Mouse (Mus musculus): ENCODE results near the gene Csnk2b. TPM values are rescaled to one million over a fixed set of nuclear protein-coding genes. Genes with fewer than 3 reads are reported as not detected.

The Csnk2b gene
- polyA plus RNA-seq, 1 experiment from 2014 or later: 224 TPM

DNA sequence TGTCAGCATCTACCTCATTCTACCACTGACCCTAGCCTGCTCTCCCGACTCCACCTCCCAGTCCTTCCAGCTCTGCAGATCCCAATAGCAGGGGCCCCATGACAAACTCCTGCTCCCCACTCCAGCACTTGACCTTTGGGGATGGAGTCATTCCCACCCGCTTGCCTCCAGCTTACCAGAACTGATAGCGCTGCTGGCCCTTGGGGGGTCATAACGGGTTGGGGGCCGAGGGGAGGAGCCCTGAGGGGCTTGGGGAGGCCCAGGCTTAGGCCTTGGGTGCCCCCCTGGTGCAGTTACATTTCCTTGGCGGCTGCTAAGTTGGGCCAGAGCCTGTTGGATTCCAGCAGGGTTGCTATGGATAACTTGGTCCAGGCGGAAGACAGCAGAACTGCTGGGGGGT is 32.8 kb upstream of the Csnk2b start:
- WGBS: 74% methylated on average over 7 of the region's 7 CpGs
- Histone ChIP-seq H3K36me3 (ENCODE audit: control insufficient read depth, insufficient read depth) (peaks cover 98% of the 10 kb centered on the region), H3K4me2 (ENCODE audit: low read depth, low read length) (no peak overlapping the region), H3K4me1 (ENCODE audit: control insufficient read depth, insufficient read depth, low read length) (no peaks in the 10 kb centered on the region), H3K9ac (ENCODE audit: low read length) (no peak overlapping the region), H3K4me3 (ENCODE audit: low read length) (no peak overlapping the region), H3K27me3 (ENCODE audit: control insufficient read depth, insufficient read depth, low read length) (no peaks in the 10 kb centered on the region), H3K9me3 (replicated peaks; ENCODE audit: control insufficient read depth, low read length) (no peaks in the 10 kb centered on the region), H3K27ac (ENCODE audit: low read length) (no peak overlapping the region)
- ATAC-seq (replicated peaks; ENCODE audit: extremely low read depth, insufficient read depth, low FRiP score): no peak

DNA sequence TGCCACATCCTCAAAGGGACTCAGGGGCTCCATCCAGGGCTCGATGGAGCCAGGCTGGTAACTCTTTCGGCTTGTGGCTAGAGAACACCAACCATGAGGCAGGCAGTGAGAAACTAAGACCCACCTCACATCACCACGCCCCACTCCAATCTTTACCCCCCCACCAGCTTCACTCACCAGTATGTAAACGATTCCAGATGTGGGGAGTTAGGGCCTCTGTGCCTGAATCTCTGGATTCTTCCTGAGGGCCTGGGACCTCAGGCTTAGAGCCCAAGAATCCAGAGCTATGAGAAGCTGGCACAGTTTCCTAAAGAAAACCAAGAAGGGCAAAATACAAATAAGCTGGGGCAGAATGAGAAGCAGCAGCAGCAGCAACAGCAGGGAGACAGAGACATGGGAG is 32.1 kb upstream of the Csnk2b start:
- Histone ChIP-seq H3K9ac (ENCODE audit: low read length) (no peak overlapping the region), H3K27me3 (ENCODE audit: control insufficient read depth, insufficient read depth, low read length) (no peaks in the 10 kb centered on the region), H3K4me1 (ENCODE audit: control insufficient read depth, insufficient read depth, low read length) (no peaks in the 10 kb centered on the region), H3K4me3 (ENCODE audit: low read length) (no peak overlapping the region), H3K4me2 (ENCODE audit: low read depth, low read length) (no peak overlapping the region), H3K27ac (ENCODE audit: low read length) (no peak overlapping the region), H3K9me3 (replicated peaks; ENCODE audit: control insufficient read depth, low read length) (no peaks in the 10 kb centered on the region), H3K36me3 (ENCODE audit: control insufficient read depth, insufficient read depth) (peaks cover 98% of the 10 kb centered on the region)
- 87% methylated on average over 4 of the region's 4 CpGs for WGBS
- no peak for ATAC-seq (replicated peaks; ENCODE audit: extremely low read depth, insufficient read depth, low FRiP score)

DNA sequence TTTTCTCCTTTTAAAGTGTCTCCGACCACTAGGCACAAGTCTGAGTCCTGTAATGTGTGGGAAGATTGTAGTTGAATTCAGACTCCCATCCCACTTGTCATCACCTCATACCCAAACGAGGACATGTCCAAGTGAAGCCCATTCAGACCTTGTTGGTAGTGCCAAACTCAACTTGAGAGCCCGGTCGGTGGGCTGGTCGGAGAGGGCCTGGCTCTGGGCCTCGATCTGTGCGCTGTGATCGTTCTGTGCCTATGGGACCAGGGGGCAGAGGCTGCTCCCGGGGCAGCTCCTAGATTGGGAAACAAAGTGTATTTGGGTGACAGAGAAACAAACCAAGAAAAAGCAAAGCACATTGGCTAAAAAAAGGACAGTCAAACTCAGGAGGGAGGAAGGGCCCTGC is 31.2 kb upstream of the Csnk2b start:
- no peaks in the 10 kb centered on the region for H3K9me3 ChIP-seq (replicated peaks; ENCODE audit: control insufficient read depth, low read length)
- H3K9ac ChIP-seq (ENCODE audit: low read length): no peak overlapping the region
- H3K36me3 ChIP-seq (ENCODE audit: control insufficient read depth, insufficient read depth): peaks cover 96% of the 10 kb centered on the region
- no peaks in the 10 kb centered on the region for H3K4me1 ChIP-seq (ENCODE audit: control insufficient read depth, insufficient read depth, low read length)
- no peak overlapping the region for H3K4me2 ChIP-seq (ENCODE audit: low read depth, low read length)
- H3K27ac ChIP-seq (ENCODE audit: low read length): no peak overlapping the region
- H3K27me3 ChIP-seq (ENCODE audit: control insufficient read depth, insufficient read depth, low read length): no peaks in the 10 kb centered on the region
- 72% methylated on average over 9 of the region's 9 CpGs for WGBS
- ATAC-seq (replicated peaks; ENCODE audit: extremely low read depth, insufficient read depth, low FRiP score): no peak
- no peak overlapping the region for H3K4me3 ChIP-seq (ENCODE audit: low read length)

DNA sequence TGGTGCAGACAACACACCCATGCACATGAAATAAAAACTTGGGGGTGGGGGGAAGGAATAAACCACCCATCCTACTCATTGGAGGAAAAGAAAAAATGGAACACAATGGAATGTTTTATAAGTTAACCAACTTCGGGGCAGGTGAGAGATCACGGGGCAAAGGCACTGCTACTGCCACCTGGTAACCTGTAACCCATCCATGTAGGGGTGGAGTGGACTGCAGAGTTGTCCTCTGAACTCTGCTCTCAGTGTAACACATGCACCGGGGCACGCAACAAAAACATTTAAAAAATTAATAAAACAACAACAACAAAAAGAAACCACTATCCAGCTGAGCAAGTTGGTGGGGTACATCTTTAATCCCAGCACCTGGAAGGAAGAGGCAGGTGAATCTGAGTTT is 30.3 kb upstream of the Csnk2b start:
- Histone ChIP-seq H3K4me1 (ENCODE audit: control insufficient read depth, insufficient read depth, low read length) (no peaks in the 10 kb centered on the region), H3K4me3 (ENCODE audit: low read length) (no peak overlapping the region), H3K36me3 (ENCODE audit: control insufficient read depth, insufficient read depth) (peaks cover 90% of the 10 kb centered on the region), H3K27me3 (ENCODE audit: control insufficient read depth, insufficient read depth, low read length) (no peaks in the 10 kb centered on the region), H3K4me2 (ENCODE audit: low read depth, low read length) (no peak overlapping the region), H3K9ac (ENCODE audit: low read length) (no peak overlapping the region), H3K9me3 (replicated peaks; ENCODE audit: control insufficient read depth, low read length) (no peaks in the 10 kb centered on the region), H3K27ac (ENCODE audit: low read length) (no peak overlapping the region)
- 94% methylated on average over 4 of the region's 4 CpGs for WGBS
- no peak for ATAC-seq (replicated peaks; ENCODE audit: extremely low read depth, insufficient read depth, low FRiP score)

DNA sequence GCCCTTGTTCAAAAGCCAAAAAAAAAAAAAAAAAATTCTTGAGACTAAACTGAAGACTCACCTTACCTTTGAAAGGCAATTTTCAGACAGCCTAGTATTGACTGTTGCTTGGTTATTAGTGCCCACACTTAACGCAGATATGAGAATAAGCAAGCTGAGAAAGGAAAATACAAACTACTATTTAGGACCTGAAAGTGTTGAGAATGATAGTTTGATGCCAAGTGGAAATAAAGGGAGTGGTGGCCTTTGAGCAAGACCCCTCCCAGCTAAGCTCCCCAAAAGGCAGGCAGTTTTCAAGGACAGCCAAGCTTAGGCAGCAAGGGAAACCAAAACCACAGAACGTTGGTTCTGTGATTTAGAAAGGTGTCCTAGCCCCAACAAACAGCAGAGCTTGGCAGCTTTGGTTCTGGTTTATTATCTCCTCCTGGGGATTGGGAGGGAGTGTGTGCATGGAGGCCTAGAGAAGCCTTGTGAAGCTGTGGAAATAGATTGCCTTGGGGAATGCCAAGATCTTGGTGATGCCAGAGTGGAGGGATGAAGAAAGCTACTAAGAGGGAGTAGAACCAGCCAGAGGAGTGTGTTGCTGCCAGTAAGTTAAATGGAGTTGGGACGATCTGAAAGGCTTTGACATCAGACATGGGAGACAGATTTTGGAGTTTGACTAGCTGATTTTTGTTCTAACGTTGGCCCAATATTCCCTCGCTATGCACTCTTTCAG is 26.2 kb upstream of the Csnk2b start:
- ATAC-seq (replicated peaks; ENCODE audit: extremely low read depth, insufficient read depth, low FRiP score): no peak
- Histone ChIP-seq H3K36me3 (ENCODE audit: control insufficient read depth, insufficient read depth) (peaks cover 81% of the 10 kb centered on the region), H3K27me3 (ENCODE audit: control insufficient read depth, insufficient read depth, low read length) (no peaks in the 10 kb centered on the region), H3K4me2 (ENCODE audit: low read depth, low read length) (no peak overlapping the region), H3K9me3 (replicated peaks; ENCODE audit: control insufficient read depth, low read length) (no peaks in the 10 kb centered on the region), H3K4me3 (ENCODE audit: low read length) (no peak overlapping the region), H3K27ac (ENCODE audit: low read length) (no peak overlapping the region), H3K9ac (ENCODE audit: low read length) (no peak overlapping the region), H3K4me1 (ENCODE audit: control insufficient read depth, insufficient read depth, low read length) (no peaks in the 10 kb centered on the region)
- WGBS: 61% methylated on average over 5 of the region's 5 CpGs

DNA sequence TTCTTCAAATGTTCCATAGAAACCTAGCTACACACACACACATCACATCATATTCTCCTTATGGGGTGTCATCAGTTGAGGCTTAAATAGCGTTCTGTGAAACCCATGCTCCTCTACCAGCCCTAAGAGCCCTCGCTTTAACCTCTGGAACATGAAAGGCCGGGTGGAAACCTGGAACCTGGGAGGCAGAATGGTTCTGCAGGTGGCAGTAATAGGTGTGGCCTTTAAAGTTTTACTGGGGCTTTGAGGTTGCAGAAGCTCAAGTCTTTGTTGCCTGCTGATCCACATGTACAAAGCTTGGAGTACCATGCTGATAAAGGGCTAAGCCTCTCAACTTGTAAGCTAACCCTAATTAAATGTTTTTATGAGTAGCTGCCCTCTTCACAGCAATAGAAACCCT is 25.5 kb upstream of the Csnk2b start:
- 60% methylated on average over 3 of the region's 3 CpGs for WGBS
- ATAC-seq (replicated peaks; ENCODE audit: extremely low read depth, insufficient read depth, low FRiP score): no peak
- Histone ChIP-seq H3K9ac (ENCODE audit: low read length) (no peak overlapping the region), H3K9me3 (replicated peaks; ENCODE audit: control insufficient read depth, low read length) (no peaks in the 10 kb centered on the region), H3K27ac (ENCODE audit: low read length) (no peak overlapping the region), H3K27me3 (ENCODE audit: control insufficient read depth, insufficient read depth, low read length) (no peaks in the 10 kb centered on the region), H3K4me2 (ENCODE audit: low read depth, low read length) (no peak overlapping the region), H3K4me3 (ENCODE audit: low read length) (no peak overlapping the region), H3K36me3 (ENCODE audit: control insufficient read depth, insufficient read depth) (peaks cover 81% of the 10 kb centered on the region), H3K4me1 (ENCODE audit: control insufficient read depth, insufficient read depth, low read length) (no peaks in the 10 kb centered on the region)

DNA sequence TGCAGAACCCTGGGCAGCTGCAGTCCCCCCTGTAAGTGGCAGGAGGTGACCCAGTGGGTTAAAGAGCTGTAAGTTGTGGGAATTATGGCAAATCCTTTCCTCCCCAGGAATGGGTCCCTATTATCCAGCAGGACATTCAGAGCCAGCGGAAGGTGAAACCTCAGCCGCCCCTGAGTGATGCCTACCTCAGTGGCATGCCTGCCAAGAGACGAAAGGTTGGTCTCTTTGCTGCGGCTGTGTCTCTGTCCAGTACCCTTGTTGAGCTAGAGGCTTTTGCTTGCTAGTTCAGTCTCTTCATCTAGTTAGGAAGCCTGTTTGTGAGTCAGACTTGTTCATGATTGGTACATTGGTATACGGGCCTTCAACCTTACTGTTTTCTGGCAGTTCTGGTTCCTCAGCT is 24.3 kb upstream of the Csnk2b start:
- Histone ChIP-seq H3K27ac (ENCODE audit: low read length) (no peak overlapping the region), H3K27me3 (ENCODE audit: control insufficient read depth, insufficient read depth, low read length) (no peaks in the 10 kb centered on the region), H3K36me3 (ENCODE audit: control insufficient read depth, insufficient read depth) (peaks cover 81% of the 10 kb centered on the region), H3K4me3 (ENCODE audit: low read length) (no peak overlapping the region), H3K9me3 (replicated peaks; ENCODE audit: control insufficient read depth, low read length) (no peaks in the 10 kb centered on the region), H3K4me2 (ENCODE audit: low read depth, low read length) (no peak overlapping the region), H3K4me1 (ENCODE audit: control insufficient read depth, insufficient read depth, low read length) (no peaks in the 10 kb centered on the region), H3K9ac (ENCODE audit: low read length) (no peak overlapping the region)
- ATAC-seq (replicated peaks; ENCODE audit: extremely low read depth, insufficient read depth, low FRiP score): no peak
- 84% methylated on average over 5 of the region's 5 CpGs for WGBS

DNA sequence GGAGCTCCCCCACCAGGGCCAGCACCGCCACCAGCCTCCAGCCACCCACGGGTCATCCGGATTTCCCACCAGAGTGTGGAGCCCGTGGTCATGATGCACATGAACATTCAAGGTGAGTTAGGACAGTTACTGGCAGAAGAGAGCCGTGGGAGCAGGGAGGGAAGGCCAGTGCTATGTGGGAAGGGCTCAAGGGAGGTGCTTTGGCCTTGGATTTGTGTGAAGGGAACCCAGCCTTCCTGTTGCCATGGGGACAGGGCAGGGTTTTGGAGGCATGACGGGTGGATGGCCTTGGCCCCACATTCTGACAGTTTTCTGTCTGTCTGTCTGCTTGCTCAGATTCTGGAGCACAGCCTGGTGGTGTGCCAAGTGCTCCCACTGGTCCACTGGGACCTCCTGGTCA is 20.1 kb upstream of the Csnk2b start:
- Histone ChIP-seq H3K9me3 (replicated peaks; ENCODE audit: control insufficient read depth, low read length) (no peaks in the 10 kb centered on the region), H3K4me3 (ENCODE audit: low read length) (no peak overlapping the region), H3K27me3 (ENCODE audit: control insufficient read depth, insufficient read depth, low read length) (no peaks in the 10 kb centered on the region), H3K4me2 (ENCODE audit: low read depth, low read length) (no peak overlapping the region), H3K4me1 (ENCODE audit: control insufficient read depth, insufficient read depth, low read length) (peaks cover 6% of the 10 kb centered on the region), H3K9ac (ENCODE audit: low read length) (no peak overlapping the region), H3K36me3 (ENCODE audit: control insufficient read depth, insufficient read depth) (peaks cover 74% of the 10 kb centered on the region), H3K27ac (ENCODE audit: low read length) (no peak overlapping the region)
- no peak for ATAC-seq (replicated peaks; ENCODE audit: extremely low read depth, insufficient read depth, low FRiP score)
- 93% methylated on average over 6 of the region's 6 CpGs for WGBS

DNA sequence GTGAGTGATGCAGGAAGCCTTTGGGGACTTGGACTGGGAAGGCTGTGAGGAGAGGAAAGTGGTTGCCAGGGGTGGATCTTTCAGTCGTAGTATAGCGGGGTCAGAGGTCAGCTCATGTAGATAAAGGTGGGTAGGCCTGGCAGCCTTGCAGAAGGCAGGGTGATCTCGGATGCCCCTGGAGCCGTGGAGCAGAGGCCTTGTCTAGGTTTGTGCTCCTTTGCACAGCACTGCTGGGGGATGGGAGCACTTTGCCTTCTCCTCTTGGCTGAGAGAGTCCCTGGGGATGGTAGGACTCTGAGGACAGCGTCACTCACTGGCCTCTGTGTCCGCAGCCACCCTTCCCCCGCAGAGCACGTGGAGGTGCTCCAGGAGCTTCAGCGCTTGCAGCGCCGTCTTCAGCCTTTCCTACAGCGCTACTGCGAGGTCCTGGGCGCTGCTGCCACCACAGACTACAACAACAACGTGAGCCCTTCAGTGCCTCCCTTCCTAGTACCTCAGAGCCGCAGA is 18.7 kb upstream of the Csnk2b start:
- Histone ChIP-seq H3K9me3 (replicated peaks; ENCODE audit: control insufficient read depth, low read length) (no peaks in the 10 kb centered on the region), H3K36me3 (ENCODE audit: control insufficient read depth, insufficient read depth) (peaks cover 66% of the 10 kb centered on the region), H3K9ac (ENCODE audit: low read length) (no peak overlapping the region), H3K4me3 (ENCODE audit: low read length) (no peak overlapping the region), H3K27ac (ENCODE audit: low read length) (no peak overlapping the region), H3K27me3 (ENCODE audit: control insufficient read depth, insufficient read depth, low read length) (no peaks in the 10 kb centered on the region), H3K4me2 (ENCODE audit: low read depth, low read length) (no peak overlapping the region), H3K4me1 (ENCODE audit: control insufficient read depth, insufficient read depth, low read length) (peaks cover 16% of the 10 kb centered on the region)
- no peak for ATAC-seq (replicated peaks; ENCODE audit: extremely low read depth, insufficient read depth, low FRiP score)
- 70% methylated on average over 16 of the region's 16 CpGs for WGBS
